Mouse (Mus musculus) neural tube, embryonic 13.5 days (tissue): Measurements from ENCODE around the gene Car11. TPM values are rescaled to one million over a fixed set of nuclear protein-coding genes. Genes with fewer than 3 reads are reported as not detected.
A peak's percentile ranks its signal among the peaks of the same experiment; 100 is the strongest.

ENCODE experiments used
- ATAC-seq: fragments of 200-750 bp; cut with Nextera tagmentation; 2 replicates; pipeline ENCODE4 v1.8.0; 2017; ENCODE audit warnings: low read depth, mild to moderate bottlenecking, moderate TSS enrichment, moderate library complexity
- H3K27ac ChIP-seq: fragments of 300-500 bp; sonication (generic); replicated peaks from 2 replicates; pipeline ENCODE4 v1.5.1; 2015; ENCODE audit warnings: moderate library complexity, mild to moderate bottlenecking, inconsistent platforms
- H3K27me3 ChIP-seq: fragments of 300-500 bp; sonication (generic); 2 replicates; pipeline ENCODE4 v1.6.1; 2015; ENCODE audit warnings: mild to moderate bottlenecking, inconsistent platforms
- H3K36me3 ChIP-seq: fragments of 300-500 bp; sonication (generic); 2 replicates; pipeline ENCODE4 v1.6.1; 2015; ENCODE audit warnings: mild to moderate bottlenecking, inconsistent platforms
- H3K4me1 ChIP-seq: fragments of 300-500 bp; sonication (generic); replicated peaks from 2 replicates; pipeline ENCODE4 v1.6.1; 2015; ENCODE audit warnings: inconsistent platforms
- H3K4me2 ChIP-seq: fragments of 300-500 bp; sonication (generic); 2 replicates; pipeline ENCODE4 v1.6.1; 2015; ENCODE audit warnings: inconsistent platforms, mild to moderate bottlenecking, moderate library complexity
- H3K4me3 ChIP-seq: fragments of 300-500 bp; sonication (generic); 2 replicates; pipeline ENCODE4 v1.5.1; 2015; ENCODE audit warnings: mild to moderate bottlenecking, inconsistent platforms
- H3K9ac ChIP-seq: fragments of 300-500 bp; sonication (generic); 2 replicates; pipeline ENCODE4 v1.6.1; 2015; ENCODE audit warnings: moderate library complexity, mild to moderate bottlenecking, inconsistent platforms
- H3K9me3 ChIP-seq: fragments of 300-500 bp; sonication (generic); 2 replicates; pipeline ENCODE4 v1.6.1; 2016; ENCODE audit warnings: inconsistent platforms
- WGBS: fragments of 180-500 bp; shearing (Covaris S2); methylation state at CpG from one replicate; pipeline ENCODE4 v1.1.7; 2015; 5-methylcytosine and 5-hydroxymethylcytosine counted together
- polyA plus RNA-seq: library from polyadenylated mRNA; unstranded; fragments of >200 nt; fragmentation: Nextera tagmentation; extraction: Ambion mirVana; gene quantifications from 2 replicates; pipeline ENCODE4 v1.2.1, GENCODE M21; 2015

Car11 gene
- polyA plus RNA-seq, 1 experiment from 2014 or later = 46.0 TPM

- peaks cover 47% of the 10 kb centered on the region for H3K36me3 ChIP-seq
- H3K27ac ChIP-seq = peak overlapping the region; percentile 61; the same call in 1 of the 2 replicates
- 12% methylated on average over 14 of the region's 14 CpGs for WGBS
- peak overlapping the region; percentile 65 for H3K4me3 ChIP-seq
- H3K4me2 ChIP-seq = peak overlapping the region; percentile 82
- ATAC-seq = peak; percentile 44
- H3K4me1 ChIP-seq = peaks cover 52% of the 10 kb centered on the region
- no peaks in the 10 kb centered on the region for H3K9me3 ChIP-seq
- H3K27me3 ChIP-seq = no peaks in the 10 kb centered on the region
- H3K9ac ChIP-seq = peak overlapping the region; percentile 76
Observed at GRCm38 (mm10) chr7:45714630-45715089, 15.0 kb downstream of the Car11 start.

GRCm38 (mm10) chr7:45715090-45715708 is 15.6 kb downstream of the Car11 start, which contains the start of gene Rpl18:
Rpl18 (plus strand) TSS chr7:45715457.
- peak within 1 kb of the TSS; percentile 76 for H3K9ac ChIP-seq
- H3K4me1 ChIP-seq = peaks cover 51% of the 10 kb centered on the region
- no peaks in the 10 kb centered on the region for H3K27me3 ChIP-seq
- peak within 1 kb of the TSS; percentile 77 for H3K27ac ChIP-seq
- H3K36me3 ChIP-seq = peaks cover 47% of the 10 kb centered on the region
- 7% methylated on average over 34 of the region's 34 CpGs for whole genome bisulfite sequencing
- H3K4me3 ChIP-seq = peak within 1 kb of the TSS; percentile 65
- ATAC-seq = peak; percentile 90
- H3K4me2 ChIP-seq = peak within 1 kb of the TSS; percentile 82
- H3K9me3 ChIP-seq = no peaks in the 10 kb centered on the region

- H3K27ac ChIP-seq = peak overlapping the region; percentile 77
- 82% methylated on average over 19 of the region's 19 CpGs for WGBS
Observed at GRCm38 (mm10) chr7:45715741-45716459, 16.3 kb downstream of the Car11 start.

GRCm38 (mm10) chr7:45716460-45716857 is 16.8 kb downstream of the Car11 start:
- Histone ChIP-seq H3K27ac (no peak overlapping the region), H3K4me3 (peak overlapping the region; percentile 90), H3K27me3 (no peaks in the 10 kb centered on the region), H3K9ac (peak overlapping the region; percentile 61; the same call in 1 of the 2 replicates), H3K4me2 (peak overlapping the region; percentile 82), H3K36me3 (peaks cover 47% of the 10 kb centered on the region), H3K4me1 (peaks cover 57% of the 10 kb centered on the region), H3K9me3 (no peaks in the 10 kb centered on the region)
- no peak for ATAC-seq
- 86% methylated on average over 3 of the region's 3 CpGs for WGBS

More at GRCm38 (mm10) chr7:45715741-45716459, 16.3 kb downstream of the Car11 start:
- H3K36me3 ChIP-seq = peaks cover 47% of the 10 kb centered on the region
- no peak for ATAC-seq
- H3K9ac ChIP-seq = peak overlapping the region; percentile 61
- H3K4me1 ChIP-seq = peaks cover 52% of the 10 kb centered on the region
- H3K27me3 ChIP-seq = no peaks in the 10 kb centered on the region
- H3K9me3 ChIP-seq = no peaks in the 10 kb centered on the region
- peak overlapping the region; percentile 82 for H3K4me2 ChIP-seq
- peak overlapping the region; percentile 65 for H3K4me3 ChIP-seq

GRCm38 (mm10) chr7:45716952-45717917 is 17.6 kb downstream of the Car11 start:
- H3K4me2 ChIP-seq = peak overlapping the region; percentile 82
- 13% methylated on average over 31 of the region's 31 CpGs for WGBS
- no peaks in the 10 kb centered on the region for H3K27me3 ChIP-seq
- H3K9ac ChIP-seq = peak overlapping the region; percentile 86
- H3K27ac ChIP-seq = peak overlapping the region; percentile 88
- no peaks in the 10 kb centered on the region for H3K9me3 ChIP-seq
- peak overlapping the region; percentile 90 for H3K4me3 ChIP-seq
- H3K4me1 ChIP-seq = peaks cover 62% of the 10 kb centered on the region
- ATAC-seq = peak; percentile 21
- peaks cover 47% of the 10 kb centered on the region for H3K36me3 ChIP-seq

- peaks cover 62% of the 10 kb centered on the region for H3K4me1 ChIP-seq
- H3K9ac ChIP-seq = peak within 1 kb of the TSS; percentile 96
- WGBS = under 1% methylated on average over 41 of the region's 41 CpGs
Observed at GRCm38 (mm10) chr7:45717918-45718297, 18.3 kb downstream of the Car11 start, which contains the start of gene Sphk2. Sphk2 (minus strand) TSS chr7:45718002.

GRCm38 (mm10) chr7:45718331-45718730 is 18.7 kb downstream of the Car11 start:
- Histone ChIP-seq H3K27ac (peak overlapping the region; percentile 92), H3K27me3 (no peaks in the 10 kb centered on the region), H3K4me3 (peak overlapping the region; percentile 90), H3K9me3 (no peaks in the 10 kb centered on the region), H3K9ac (peak overlapping the region; percentile 96), H3K4me1 (peaks cover 62% of the 10 kb centered on the region), H3K4me2 (peak overlapping the region; percentile 91), H3K36me3 (peaks cover 47% of the 10 kb centered on the region)
- WGBS = under 1% methylated on average over 20 of the region's 20 CpGs
- ATAC-seq = no peak

More at GRCm38 (mm10) chr7:45717918-45718297, 18.3 kb downstream of the Car11 start, which contains the start of gene Sphk2:
- Histone ChIP-seq H3K4me3 (peak within 1 kb of the TSS; percentile 90), H3K27ac (peak within 1 kb of the TSS; percentile 92), H3K4me2 (peak within 1 kb of the TSS; percentile 91), H3K9me3 (no peaks in the 10 kb centered on the region), H3K27me3 (no peaks in the 10 kb centered on the region), H3K36me3 (peaks cover 47% of the 10 kb centered on the region)
- peak; percentile 64 for ATAC-seq

GRCm38 (mm10) chr7:45719180-45719579 is 19.5 kb downstream of the Car11 start:
- no peaks in the 10 kb centered on the region for H3K9me3 ChIP-seq
- H3K27me3 ChIP-seq = no peaks in the 10 kb centered on the region
- peak overlapping the region; percentile 96 for H3K9ac ChIP-seq
- H3K4me3 ChIP-seq = peak overlapping the region; percentile 90
- 88% methylated on average over 10 of the region's 10 CpGs for WGBS
- no peak for ATAC-seq
- H3K27ac ChIP-seq = no peak overlapping the region
- peak overlapping the region; percentile 91 for H3K4me2 ChIP-seq
- H3K36me3 ChIP-seq = peaks cover 50% of the 10 kb centered on the region
- peaks cover 57% of the 10 kb centered on the region for H3K4me1 ChIP-seq

- peak overlapping the region; percentile 96; the same call in 1 of the 2 replicates for H3K9ac ChIP-seq
- H3K4me1 ChIP-seq = peaks cover 50% of the 10 kb centered on the region
- peaks cover 57% of the 10 kb centered on the region for H3K36me3 ChIP-seq
Observed at GRCm38 (mm10) chr7:45719738-45720412, 20.2 kb downstream of the Car11 start.

GRCm38 (mm10) chr7:45720413-45721233 is 21.0 kb downstream of the Car11 start, which contains the start of gene Fam83e:
Fam83e (plus strand) TSS chr7:45721212.
- Histone ChIP-seq H3K9ac (peak within 1 kb of the TSS; percentile 96; the same call in 1 of the 2 replicates), H3K4me2 (no peak within 1 kb of the TSS), H3K27ac (no peak within 1 kb of the TSS), H3K4me3 (no peak within 1 kb of the TSS), H3K36me3 (peaks cover 65% of the 10 kb centered on the region), H3K9me3 (no peaks in the 10 kb centered on the region), H3K4me1 (peaks cover 47% of the 10 kb centered on the region), H3K27me3 (no peaks in the 10 kb centered on the region)
- ATAC-seq = no peak
- 86% methylated on average over 14 of the region's 14 CpGs for WGBS

More at GRCm38 (mm10) chr7:45719738-45720412, 20.2 kb downstream of the Car11 start:
- H3K4me3 ChIP-seq = peak overlapping the region; percentile 90; the same call in 1 of the 2 replicates
- ATAC-seq = no peak
- H3K9me3 ChIP-seq = no peaks in the 10 kb centered on the region
- H3K4me2 ChIP-seq = peak overlapping the region; percentile 91; the same call in 1 of the 2 replicates
- no peak overlapping the region for H3K27ac ChIP-seq
- 92% methylated on average over 16 of the region's 16 CpGs for WGBS
- H3K27me3 ChIP-seq = no peaks in the 10 kb centered on the region
